Mouse (Mus musculus): ENCODE measurements at regions not wholly inside any gene's neighbourhood (a gene's known extent, or its start where the extent isn't known, plus 50 kb on each side); places are given as distances from the start of the nearest gene placed in this dataset.

DNA sequence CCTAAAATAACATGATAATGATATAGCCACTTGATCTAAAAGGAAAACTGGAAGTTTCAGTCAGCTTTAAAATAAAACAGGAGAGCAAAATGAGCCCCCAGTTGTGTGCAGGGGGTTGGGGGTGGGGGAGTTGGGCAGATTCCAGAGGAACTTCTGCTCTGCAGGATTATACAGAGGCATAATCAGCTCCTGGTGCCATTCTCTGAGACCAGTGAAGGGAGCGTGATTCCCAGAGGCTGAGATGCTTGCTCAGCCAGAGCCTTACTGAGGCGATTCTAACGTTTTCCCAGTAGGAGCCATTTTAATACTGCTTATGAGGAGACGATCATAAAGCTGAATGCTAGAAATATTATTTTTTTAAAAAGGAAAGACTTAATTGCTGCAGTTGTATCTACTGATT, 200.5 kb downstream of the Hdgfl1 start:
- TF ChIP-seq CTCF (IDR thresholded peaks at IDR 0.05; ENCODE audit: control insufficient read depth, insufficient read depth, insufficient read length) (no peak), FOSL1 (IDR thresholded peaks at IDR 0.05; ENCODE audit: insufficient read depth, low read length, poor library complexity, severe bottlenecking) (no peak), CEBPB (IDR thresholded peaks at IDR 0.05; ENCODE audit: low read depth) (no peak)
